Mouse (Mus musculus): ENCODE measurements around the gene Il9r.
"Not testable (repeated sequence)": the region's sequence is repeated elsewhere in the genome, so short reads cannot be mapped to it uniquely, and the experiment has no call there.

The Il9r gene

DNA sequence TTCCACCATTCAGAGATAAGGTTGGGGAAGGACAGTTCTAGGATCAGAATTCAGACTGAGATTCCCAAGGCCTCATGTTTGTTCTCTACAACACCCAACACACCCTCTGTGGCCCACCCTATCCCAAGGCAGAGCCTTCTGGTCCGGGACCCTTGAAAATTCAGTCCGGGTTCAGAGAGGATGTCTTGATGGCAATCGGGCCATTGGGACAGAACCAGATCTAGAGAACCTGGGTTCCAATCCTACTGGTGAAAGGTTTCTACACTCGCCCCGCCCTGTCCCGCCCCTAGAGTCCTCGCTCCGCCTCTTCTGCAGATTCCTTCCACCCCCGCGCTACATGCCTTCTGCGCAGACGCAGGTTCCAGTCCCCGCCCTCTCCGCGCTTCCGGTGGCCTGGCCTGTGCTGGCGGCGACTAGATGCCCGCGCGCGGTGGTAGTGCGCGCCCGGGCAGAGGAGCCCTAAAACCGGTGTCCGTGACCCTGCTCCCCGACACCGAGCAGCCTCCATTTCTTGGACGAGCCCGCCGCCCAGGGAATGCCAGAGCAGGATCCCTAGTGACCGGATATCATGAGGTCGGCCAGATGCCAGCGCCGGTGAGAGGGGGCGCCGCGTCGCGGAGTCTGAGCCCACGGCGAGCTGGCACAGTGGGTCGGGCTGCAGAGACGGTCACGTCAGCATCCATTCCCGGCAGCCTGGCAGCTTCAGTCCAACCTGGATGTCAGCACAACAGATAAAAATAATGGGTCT, 26.2 kb upstream of the Il9r start, which contains the start of gene Mpg:
Mpg (plus strand) TSS at position 382 of the 748 bp plus-strand sequence.
- peak; percentile 88 for DNase-seq

DNA sequence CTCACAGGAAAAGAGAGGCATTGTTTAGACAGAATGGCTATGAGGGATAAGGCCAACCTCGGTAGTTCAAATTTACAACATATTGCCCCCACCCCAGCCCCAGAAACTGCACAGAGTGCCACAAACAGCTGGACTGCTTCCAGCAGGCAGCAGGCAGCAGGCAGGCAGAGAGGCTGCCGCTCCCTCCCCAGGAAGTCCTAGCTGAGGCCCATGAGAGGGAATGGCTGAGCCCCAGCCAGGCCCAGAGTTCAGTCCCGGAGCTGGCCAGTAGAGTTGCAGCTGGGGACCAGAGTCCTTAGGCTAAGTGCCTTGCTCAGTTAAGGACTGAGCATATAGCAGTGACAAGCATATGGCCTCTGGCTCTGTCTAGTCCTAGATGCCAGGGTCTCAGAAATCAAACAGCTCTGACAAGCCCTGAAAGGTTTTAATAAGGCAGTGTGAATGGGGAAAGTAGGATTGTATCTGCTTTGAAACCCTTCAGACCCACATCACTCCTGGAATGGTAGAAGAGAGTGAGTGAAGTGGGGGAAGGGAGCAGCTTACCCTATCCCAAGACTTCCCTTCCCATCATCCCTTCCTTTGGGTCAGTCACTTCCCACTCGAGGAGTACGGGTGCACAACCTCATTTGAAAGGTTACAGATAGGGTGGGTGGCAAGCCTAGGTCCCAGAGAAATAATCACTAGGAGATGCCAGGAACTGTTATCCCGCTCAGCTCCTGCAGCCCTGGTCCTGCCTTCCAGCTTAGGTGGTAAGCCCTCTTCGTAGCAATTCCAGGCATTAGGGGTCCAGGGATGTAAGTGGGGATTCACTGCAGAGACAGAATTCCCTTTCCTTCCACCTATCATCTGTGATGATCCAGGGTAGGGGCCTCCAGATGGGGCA, 25.4 kb upstream of the Il9r start:
- DNase-seq, result peak; percentile 23

DNA sequence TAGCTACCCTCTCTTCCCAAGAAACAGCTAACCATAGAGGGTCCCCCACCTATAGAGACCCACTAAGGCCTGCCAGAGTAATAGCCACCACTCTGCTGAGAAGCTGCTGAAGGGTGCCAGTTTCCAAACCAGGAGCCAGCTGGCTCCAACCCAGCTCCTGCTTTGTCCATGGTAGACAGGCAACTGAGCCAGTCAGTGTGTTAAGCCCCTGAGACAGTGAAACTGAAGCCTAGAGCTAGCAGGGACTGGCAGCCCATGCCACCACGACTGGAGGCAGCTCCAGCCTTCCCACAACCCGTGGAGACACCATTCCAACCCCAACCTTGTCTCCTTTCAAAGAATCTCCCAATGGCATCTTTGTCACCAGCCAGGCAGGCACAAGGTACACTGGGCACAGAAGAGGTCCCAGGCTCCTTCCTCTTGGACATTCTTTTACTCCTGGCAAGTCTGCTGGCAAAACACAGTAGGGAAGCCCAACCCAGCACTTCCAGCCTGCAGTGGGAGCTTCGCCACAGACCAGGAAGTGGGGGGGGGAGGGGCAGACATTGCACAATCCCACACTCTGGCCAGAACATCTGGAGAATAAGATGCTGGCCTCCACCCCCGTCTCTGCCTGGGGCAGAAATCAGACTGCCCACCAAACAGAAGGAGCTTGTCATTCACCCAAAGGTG, 24.5 kb upstream of the Il9r start:
- peak; percentile 37 for DNase-seq

DNA sequence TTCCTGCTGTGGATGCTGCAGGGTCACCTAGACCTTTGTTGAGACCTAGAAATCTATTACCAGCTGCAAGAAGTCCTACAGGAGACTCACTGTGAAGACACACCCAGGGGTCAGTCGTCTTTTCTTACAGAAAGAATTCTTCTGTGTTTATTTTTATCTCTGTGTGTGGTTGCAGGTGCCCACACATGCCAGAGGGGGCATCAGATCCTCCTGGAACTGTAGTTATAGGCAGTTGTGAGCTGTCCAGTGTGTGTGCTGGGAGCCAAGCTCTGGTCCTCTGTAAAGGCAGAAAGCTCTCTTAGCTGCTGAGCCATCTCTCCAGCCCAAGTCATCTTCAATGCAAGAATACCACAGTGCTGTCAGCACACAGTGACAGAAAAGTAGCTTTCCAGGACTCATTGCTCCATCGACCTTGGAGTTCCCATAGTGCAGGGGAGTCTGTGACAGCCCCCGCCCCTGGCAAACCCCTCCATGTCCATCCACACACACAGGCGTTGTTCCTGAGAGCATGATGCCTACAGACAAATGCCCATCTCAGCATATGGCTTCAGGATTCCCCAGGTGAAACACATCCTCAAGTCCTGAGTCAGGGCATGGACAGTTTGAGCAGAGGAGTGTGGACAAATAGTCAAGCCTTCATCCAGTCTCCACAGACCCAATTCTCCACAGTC, 23.4 kb upstream of the Il9r start:
- DNase-seq, result peak; percentile 18

DNA sequence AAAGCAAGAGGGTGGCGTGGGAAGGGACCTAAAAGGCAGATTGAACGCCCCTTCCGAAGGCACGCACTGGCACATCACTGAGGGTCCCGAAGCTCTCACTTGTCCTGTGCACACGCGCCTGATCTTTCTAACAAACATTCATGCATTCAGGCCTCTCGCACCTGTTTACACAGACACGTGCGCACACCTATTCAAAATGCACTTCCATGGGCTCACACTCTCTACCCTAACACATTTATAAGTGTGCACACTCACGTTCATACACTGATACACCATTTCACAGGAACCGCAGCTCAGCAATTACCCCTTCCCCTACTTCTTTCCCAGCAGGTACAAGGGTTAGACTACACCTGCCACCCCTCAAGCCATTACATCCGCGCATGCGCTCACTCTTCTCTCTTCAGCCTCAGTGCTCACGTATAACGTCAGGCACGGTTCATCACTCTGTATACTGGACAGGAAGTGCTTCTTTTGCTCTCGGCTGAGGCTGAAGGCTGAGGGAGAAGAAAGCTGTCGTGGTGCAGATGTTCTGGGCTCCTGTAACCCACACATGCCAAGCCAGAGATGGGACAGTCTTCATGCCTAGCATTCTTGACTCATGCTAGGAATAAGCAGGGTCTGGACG, 22.6 kb upstream of the Il9r start:
- DNase-seq, result peak; percentile 32

DNA sequence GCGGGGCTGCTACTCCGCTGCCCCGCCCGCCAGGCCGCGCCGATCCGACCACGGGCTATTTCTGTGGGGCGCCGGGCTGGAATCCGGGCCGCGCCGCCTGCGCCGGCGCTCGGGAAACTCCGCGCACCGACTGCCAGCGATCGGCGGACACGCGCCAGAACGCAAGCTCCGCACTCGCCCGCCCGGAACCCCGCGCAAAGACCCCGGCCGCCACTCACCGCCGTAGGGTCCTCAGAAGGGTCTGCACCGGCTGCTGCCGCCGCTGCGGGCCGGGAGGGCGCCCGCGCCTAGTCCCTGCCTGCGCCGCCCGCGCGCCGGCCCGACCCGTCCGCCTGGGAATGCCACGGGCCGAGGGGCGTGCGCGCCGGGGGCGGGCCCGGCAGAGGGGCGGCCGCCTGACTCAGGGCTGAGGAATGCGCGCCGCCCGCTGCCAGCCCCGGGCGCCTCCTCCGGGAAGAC, 21.9 kb upstream of the Il9r start, which contains the start of gene Rhbdf1:
Rhbdf1 (minus strand) TSS at position 350 of the 459 bp plus-strand sequence.
- peak; percentile 42 for DNase-seq

DNA sequence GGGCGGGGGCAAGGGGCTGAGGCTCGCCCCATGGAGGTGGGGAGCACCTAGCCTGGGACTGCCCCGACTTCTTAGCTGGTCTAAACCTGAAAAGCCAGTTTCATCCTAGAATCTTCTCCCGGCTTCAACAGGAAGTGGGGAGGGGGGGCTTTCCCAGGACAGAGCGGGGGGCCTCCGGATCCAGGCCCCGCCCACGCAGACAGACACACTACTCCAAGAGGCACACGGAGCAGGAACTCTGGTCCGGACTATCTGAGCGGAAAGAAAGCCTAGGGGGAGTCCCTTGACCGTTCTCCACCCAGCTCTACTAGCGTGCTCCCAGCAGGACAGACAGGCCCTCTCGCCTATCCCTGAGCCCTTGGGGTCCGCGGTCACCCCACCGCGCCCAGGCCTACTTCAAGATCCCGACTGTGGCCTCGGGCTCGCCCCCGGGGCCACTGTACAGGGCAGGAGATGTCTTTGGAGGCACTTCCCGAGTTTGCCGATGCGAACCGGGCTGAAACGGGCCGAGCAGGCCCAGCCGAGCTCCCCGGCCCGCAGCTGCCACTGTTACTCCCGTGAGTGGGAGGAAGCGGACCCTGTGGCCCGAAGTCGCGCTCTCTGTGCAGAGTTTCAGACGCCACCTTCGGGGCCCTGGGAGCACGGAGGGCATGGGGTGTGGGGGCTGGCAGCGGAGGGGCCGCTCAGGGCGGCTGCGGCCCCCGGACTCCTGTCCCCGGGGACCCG, 21.3 kb upstream of the Il9r start:
- peak; percentile 39 for DNase-seq

DNA sequence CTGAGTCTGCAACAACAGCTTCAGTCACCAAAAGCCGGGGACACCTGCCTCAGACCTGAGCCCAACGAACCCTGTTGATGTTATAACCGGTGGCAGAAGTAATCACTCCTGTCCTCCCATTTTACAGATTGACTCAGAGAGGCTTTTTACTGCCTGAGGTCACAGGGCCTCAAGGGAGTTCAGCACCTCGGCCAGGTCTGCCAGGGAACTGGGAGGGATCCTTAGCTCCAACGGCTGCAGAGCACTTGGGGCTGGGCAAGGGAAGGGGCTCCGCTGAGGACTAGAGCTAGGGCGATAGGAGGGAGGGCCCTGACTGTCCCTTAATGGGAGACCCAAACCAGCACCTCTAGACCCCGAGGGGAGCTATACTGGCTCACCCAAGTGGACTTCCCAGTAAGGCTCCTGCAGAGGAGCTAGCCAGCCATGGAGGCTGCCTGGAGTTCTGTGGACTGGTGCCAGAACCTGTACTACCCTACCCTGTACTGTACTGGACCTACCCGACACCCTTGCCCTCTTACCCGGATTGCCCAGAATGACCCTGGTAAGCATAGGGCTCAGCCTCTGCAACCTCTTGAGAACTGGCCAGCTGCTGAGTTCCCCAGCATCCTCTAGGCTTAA, 20.6 kb upstream of the Il9r start:
- no peak for DNase-seq

DNA sequence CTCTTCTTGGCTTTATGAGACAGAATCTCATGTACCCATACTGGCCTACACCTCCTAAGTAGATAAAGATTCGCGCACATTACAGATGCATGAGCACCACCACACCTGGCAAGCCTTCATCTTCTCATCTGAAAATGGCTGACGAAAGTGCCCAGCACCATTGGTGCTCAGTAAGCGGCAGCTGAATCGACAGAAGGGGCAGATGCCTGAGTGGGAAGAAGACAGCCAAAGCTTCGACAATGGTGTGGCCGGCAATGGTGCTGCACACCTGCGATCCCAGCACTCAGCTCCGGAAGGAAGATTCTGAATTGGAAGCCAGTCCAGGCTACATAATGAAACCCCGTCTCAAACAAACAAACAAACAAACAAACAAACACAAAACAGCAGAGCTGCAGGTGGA, 19.2 kb upstream of the Il9r start:
- no peak for DNase-seq

DNA sequence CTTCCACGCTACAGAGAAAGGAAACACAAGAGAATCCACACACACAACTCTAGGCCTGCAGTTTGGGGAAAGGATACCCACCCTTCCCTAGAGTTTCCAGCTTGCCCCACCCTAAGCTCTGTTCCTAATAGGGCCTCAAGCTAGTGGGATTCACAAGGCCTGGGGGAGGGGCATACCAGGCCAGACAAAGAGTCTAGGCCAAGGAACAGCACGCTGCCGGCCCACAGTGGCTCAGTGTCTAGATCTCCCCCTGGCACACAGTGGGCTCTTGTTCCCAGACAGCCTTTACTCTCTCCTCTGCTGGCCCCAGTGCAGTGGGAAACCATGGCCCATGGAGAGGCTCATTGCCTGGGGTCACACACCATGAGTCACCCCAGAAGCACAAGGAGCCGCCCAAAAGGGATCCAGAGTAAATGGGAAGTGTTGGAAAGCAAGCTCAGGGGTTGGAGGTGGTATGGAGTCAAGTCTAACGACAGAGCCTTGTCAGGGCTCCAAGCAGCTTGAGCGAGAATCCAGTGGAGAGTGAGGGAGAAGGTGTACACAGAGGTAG, 18.5 kb upstream of the Il9r start:
- no peak for DNase-seq

DNA sequence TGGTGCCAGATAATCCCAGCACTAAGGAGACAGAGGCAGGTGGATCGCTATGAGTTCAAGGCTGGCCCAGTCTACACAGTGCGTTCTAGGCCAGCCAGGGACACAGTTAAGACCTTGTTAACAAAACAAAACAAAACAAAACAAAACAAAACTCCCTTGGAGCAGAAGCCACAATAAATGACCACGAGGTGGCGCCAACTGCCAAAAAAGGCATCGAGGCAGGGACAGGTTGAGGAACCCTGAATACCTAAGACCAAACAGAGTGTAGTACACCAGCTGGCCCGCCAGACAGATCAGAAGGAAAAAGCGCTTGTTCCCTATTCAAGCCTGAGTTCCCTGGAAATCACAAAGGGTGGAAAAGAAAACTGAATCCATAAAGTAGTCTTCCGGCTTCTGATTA, 16.8 kb upstream of the Il9r start:
- peak; percentile 81 for DNase-seq

DNA sequence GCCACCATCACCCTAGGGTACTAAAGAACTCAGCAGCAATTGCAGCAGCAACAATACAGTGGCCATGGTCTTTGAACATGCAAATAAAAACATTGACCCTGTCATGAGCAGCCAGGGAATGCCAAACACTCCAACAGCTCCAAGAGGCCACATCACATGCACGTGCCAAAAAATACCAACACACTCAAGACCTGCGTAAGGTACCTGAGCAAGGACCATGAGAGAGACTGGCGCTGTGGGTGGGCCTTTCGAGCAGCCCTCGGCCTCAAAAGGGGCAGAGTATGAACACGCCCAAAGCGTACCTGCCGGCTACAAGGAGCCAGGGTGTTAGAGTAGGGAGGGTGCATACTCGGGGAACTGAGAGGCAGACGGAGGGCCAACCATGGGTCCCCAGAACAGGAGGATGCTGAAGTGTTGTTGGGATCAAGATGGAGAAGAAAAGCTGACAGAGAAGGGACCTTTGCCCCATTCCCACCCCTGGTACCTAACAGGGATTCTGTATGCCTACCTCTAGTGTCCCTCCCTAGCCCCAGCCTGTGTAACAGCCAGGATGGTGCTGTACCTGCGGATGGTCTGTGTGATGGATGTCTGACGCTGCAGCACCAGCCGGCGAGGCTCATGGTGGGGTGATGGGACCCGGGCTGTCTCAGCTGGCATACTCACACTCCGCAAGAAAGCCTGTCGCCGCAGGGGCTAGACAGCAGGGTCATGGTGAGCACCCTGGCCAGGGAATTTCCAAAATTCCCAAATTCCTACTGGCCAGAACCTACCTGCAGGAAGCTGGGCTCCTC, 15.5 kb upstream of the Il9r start:
- DNase-seq, result no peak

DNA sequence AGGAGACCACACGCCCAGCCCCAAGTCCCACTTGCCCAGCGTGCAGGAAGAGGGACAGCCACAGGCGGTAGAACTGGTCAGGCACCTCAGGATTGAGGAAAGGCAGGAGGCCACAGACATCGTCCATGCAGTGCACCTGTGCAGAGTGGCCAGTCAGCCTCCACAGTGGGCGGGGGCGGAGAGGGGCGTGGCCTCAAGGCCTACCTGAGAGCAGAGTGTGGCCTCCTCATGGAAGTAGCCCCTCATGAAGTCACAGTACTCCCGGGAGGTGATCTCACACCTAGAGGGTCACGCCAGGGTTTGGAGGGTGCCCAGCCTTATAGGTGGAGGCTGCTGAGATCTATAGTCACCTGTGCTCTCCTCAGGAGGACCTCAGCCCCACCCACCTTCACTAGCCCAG, 10.5 kb upstream of the Il9r start:
- no peak for DNase-seq

DNA sequence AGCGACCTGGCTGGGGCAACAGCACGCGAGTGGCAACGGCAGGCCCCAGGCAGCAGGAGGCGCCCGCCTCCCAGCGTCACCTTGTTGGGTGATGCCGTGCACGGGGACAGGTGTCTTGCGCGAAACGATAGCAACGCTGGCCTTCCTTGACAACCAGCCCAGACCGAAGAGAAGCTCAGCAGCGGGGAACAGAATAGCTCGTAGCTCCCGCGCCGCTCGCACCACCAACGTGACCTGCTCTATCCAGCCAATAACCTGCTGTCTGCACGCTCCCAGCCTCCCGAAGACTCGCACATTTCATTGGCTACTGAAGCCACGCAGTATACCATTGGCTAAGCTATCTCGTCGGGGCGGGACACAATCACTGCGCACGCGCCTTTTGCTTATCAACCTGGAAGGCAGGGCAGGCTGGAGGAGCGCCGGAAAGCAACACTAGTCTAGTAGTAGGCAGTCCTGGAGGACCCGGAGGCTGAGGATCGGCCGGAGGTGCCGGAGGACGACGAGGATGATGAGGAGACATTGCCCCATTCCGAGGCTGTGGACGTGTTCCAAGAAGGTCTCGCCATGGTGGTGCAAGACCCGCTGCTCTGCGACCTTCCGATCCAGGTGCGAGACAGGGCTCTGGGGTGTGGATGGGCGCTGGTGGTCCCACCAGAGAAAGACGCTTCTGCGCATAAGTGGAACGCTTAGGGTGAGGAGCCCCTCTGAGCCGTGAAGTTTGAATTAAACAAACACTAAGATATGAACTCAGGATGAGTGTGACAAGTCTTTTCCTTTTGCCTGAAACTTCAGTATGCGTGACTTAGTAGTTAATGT, 5.2 kb upstream of the Il9r start, which contains the start of gene Snrnp25:
Snrnp25 (plus strand) TSS at position 358 of the 816 bp plus-strand sequence.
- DNase-seq, result peak; percentile 93

DNA sequence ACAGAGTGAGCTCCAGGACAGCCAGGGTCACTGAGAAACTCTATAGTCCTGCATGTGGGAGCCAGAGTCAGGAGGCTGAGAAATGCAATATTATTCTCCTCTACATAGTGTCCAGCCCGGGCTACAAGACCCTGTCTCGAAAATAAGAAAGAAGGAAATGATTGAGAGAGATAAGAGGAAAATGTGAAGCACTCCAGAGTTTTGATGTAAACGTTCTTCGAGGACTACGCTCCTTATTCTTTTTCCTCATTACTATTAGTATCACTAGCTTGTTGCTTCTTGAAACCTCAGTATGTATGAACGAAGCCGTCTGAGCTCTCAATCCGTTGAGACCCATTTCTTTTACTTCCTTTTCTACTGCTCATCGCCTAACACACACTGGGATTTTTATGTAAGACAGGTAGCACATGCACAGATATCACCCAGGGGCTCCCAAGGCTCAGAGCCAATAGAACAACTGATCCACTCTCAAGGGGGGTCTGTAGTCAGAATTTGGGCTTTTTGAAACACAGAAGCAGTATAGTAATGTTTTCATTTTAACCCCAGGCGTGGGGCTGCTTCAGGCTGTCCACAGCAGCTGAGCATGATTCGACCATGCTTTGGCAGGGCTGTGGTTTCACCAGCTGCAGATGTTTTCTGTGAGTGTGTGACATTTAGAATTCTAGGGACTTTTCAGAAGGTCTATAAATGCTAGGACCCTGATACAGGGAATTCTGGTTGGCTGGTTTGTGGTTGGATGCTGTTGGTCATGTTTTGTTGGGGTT, 2.0 kb upstream of the Il9r start:
- no peak for DNase-seq

DNA sequence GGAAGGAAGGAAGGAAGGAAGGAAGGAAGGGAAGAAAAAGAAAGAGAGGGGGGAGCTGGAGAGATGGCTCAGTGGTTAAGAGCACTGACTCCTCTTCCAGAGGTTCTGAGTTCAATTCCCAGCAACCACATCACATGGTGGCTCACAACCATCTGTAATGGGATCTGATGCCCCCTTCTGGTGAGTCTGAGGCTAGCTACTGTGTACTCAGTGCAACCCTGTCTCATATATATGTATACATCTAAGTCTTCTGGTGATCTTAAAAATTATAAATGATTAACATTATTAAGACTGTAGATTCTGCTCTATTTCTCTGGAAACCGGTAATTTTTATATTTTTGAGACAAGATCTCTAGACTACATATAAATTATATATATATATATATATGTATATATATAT, 913 bp upstream of the Il9r start:
- not testable (repeated sequence) for DNase-seq

DNA sequence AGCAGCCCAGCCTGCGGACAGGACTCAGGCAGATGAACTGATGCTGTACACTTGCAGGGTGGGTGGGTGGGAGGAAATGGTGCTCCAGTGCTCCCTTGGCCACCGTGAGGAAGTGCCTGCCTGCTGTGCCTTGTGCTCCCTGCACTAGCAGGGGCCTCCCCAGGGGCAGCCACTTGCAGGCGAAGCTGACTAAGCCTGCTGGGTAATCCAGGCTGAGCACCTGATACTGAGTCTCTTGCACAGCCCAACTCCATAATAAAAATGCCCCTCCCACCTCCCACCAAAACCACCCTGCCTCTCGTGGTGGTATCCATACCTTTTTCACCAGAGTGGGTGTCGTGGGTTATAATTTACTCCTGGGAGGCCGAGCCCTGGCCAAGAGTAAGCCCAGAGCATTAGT, 849 bp downstream of the Il9r start:
- no peak for DNase-seq
